Mouse (Mus musculus): ENCODE results near the gene Pde4d.

The Pde4d gene

GRCm38 (mm10) chr13:109481446-109481845 lies 1031.7 kb downstream of the Pde4d start:
- intact Hi-C loops (cut with DNase I), result no loop called here

- intact Hi-C loops (cut with DNase I), result no loop called here
Observed at GRCm38 (mm10) chr13:109486166-109486565, 1036.4 kb downstream of the Pde4d start.

- intact Hi-C loops (cut with DNase I), result no loop called here
Observed at GRCm38 (mm10) chr13:109487378-109487777, 1037.6 kb downstream of the Pde4d start.

- intact Hi-C loops (cut with DNase I), result no loop called here
Observed at GRCm38 (mm10) chr13:109490853-109491252, 1041.1 kb downstream of the Pde4d start.

GRCm38 (mm10) chr13:109491829-109492228 lies 1042.1 kb downstream of the Pde4d start:
- intact Hi-C loops (cut with DNase I), result no loop called here

GRCm38 (mm10) chr13:109500336-109500735 lies 1050.6 kb downstream of the Pde4d start:
- intact Hi-C loops (cut with DNase I), result no loop called here

GRCm38 (mm10) chr13:109502796-109503195 lies 1053.0 kb downstream of the Pde4d start:
- intact Hi-C loops (cut with DNase I), result no loop called here

GRCm38 (mm10) chr13:109506754-109507153 lies 1057.0 kb downstream of the Pde4d start:
- intact Hi-C loops (cut with DNase I), result no loop called here

- intact Hi-C loops (cut with DNase I), result no loop called here
Observed at GRCm38 (mm10) chr13:109508472-109508871, 1058.7 kb downstream of the Pde4d start.

GRCm38 (mm10) chr13:109518194-109518593 lies 1068.4 kb downstream of the Pde4d start:
- intact Hi-C loops (cut with DNase I), result loop anchor here (2.0 kb wide), 1 partner anchor 175 kb away; no protein-coding TSS in a partner anchor

- intact Hi-C loops (cut with DNase I), result loop anchor here (2.0 kb wide), 1 partner anchor 177 kb away; no protein-coding TSS in a partner anchor
Observed at GRCm38 (mm10) chr13:109519485-109519884, 1069.7 kb downstream of the Pde4d start.

GRCm38 (mm10) chr13:109519966-109520646 lies 1070.4 kb downstream of the Pde4d start:
- intact Hi-C loops (cut with DNase I), result loop anchor here (2.0 kb wide), 2 partner anchors 177 to 291 kb away; no protein-coding TSS in a partner anchor

- intact Hi-C loops (cut with DNase I), result no loop called here
Observed at GRCm38 (mm10) chr13:109533838-109534523, 1084.2 kb downstream of the Pde4d start.

- intact Hi-C loops (cut with DNase I), result no loop called here
Observed at GRCm38 (mm10) chr13:109534709-109535284, 1085.0 kb downstream of the Pde4d start.

- intact Hi-C loops (cut with DNase I), result no loop called here
Observed at GRCm38 (mm10) chr13:109536636-109537035, 1086.9 kb downstream of the Pde4d start.

GRCm38 (mm10) chr13:109539371-109539770 lies 1089.6 kb downstream of the Pde4d start:
- intact Hi-C loops (cut with DNase I), result no loop called here

GRCm38 (mm10) chr13:109544646-109545045 lies 1094.9 kb downstream of the Pde4d start:
- intact Hi-C loops (cut with DNase I), result loop anchor here (5.0 kb wide), 1 partner anchor 202 kb away; no protein-coding TSS in a partner anchor

- intact Hi-C loops (cut with DNase I), result loop anchor here (2.0 to 5.0 kb wide), 2 partner anchors 204 to 318 kb away; no protein-coding TSS in a partner anchor
Observed at GRCm38 (mm10) chr13:109546337-109546736, 1096.6 kb downstream of the Pde4d start.

- intact Hi-C loops (cut with DNase I), result loop anchor here (2.0 to 5.0 kb wide), 2 partner anchors 205 to 318 kb away; no protein-coding TSS in a partner anchor
Observed at GRCm38 (mm10) chr13:109547006-109547587, 1097.3 kb downstream of the Pde4d start.

GRCm38 (mm10) chr13:109547700-109548099 lies 1098.0 kb downstream of the Pde4d start:
- intact Hi-C loops (cut with DNase I), result loop anchor here (2.0 to 5.0 kb wide), 2 partner anchors 205 to 319 kb away; no protein-coding TSS in a partner anchor

- intact Hi-C loops (cut with DNase I), result loop anchor here (5.0 kb wide), 1 partner anchor 206 kb away; no protein-coding TSS in a partner anchor
Observed at GRCm38 (mm10) chr13:109548263-109548662, 1098.5 kb downstream of the Pde4d start.
